Mouse (Mus musculus): Measurements from ENCODE around the gene Sdhaf3. TPM values are rescaled to one million over a fixed set of nuclear protein-coding genes. Genes with fewer than 3 reads are reported as not detected.
"Not testable (repeated sequence)": the region's sequence is repeated elsewhere in the genome, so short reads cannot be mapped to it uniquely, and the experiment has no call there.

Sdhaf3 gene
- polyA plus RNA-seq, 1 experiment: not detected

GRCm38 (mm10) chr6:6940845-6941244, 15.0 kb upstream of the Sdhaf3 start:
- TF ChIP-seq CTCF (IDR thresholded peaks at IDR 0.05; ENCODE audit: insufficient read depth, low read depth, low read length) (no peak), POLR2A (IDR thresholded peaks at IDR 0.05; ENCODE audit: insufficient read depth, low read depth, low read length) (no peak)
- 59% methylated on average over 2 of the region's 2 CpGs for WGBS
- Histone ChIP-seq H3K27ac (ENCODE audit: insufficient read depth, low read depth, low read length) (no peak overlapping the region), H3K4me1 (ENCODE audit: control insufficient read depth, insufficient read depth, low read length) (no peaks in the 10 kb centered on the region), H3K4me3 (ENCODE audit: insufficient read depth, low read depth, low read length) (no peak overlapping the region)

DNA sequence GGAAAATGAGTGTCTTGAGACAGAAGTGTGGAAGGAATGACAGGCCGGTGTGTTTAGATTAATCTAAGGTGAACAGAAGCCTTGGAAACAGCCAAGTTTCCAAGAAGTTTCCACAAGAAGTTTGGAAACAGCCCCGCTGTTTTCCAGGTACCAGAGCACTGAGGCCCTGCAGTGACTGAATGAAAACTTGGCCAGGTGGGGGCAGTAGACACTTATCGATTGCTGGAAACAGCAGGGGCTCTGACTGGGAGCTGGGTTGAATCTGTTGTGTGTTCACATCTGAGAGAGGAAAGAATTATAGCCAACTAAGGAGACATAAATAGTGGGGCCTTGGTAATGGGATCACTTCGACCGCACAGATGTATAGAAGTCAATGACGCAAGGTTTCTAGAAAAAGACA, 13.0 kb upstream of the Sdhaf3 start:
- Histone ChIP-seq H3K27ac (ENCODE audit: insufficient read depth, low read depth, low read length) (no peak overlapping the region), H3K4me1 (ENCODE audit: control insufficient read depth, insufficient read depth, low read length) (no peaks in the 10 kb centered on the region), H3K4me3 (ENCODE audit: insufficient read depth, low read depth, low read length) (no peak overlapping the region)
- no peak for TF ChIP-seq CTCF (IDR thresholded peaks at IDR 0.05; ENCODE audit: insufficient read depth, low read depth, low read length)
- no peak for TF ChIP-seq POLR2A (IDR thresholded peaks at IDR 0.05; ENCODE audit: insufficient read depth, low read depth, low read length)
- 64% methylated on average over 6 of the region's 6 CpGs for WGBS

DNA sequence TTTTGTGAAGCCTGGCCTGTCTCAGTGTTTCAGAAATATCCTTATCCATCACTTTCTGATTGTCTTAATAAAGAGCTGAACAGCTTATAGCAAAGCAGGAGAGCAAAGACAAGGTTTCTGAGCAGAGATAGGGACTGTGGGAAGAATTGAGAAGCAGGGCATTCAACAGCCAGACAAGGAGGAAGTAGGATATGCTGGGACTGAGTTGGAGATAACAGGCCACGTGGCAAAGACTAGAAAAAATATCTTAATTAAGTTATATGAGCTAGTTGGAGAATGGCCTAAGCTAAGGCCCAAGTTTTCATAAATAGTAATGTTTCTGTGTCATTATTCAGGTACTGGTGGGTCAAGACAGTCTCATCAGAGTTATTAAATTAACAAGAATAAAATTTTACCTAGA, 8.2 kb upstream of the Sdhaf3 start:
- no peak overlapping the region for H3K4me3 ChIP-seq (ENCODE audit: insufficient read depth, low read depth, low read length)
- 40% methylated on average over 1 of the region's 1 CpGs for WGBS
- H3K27ac ChIP-seq (ENCODE audit: insufficient read depth, low read depth, low read length): no peak overlapping the region
- H3K4me1 ChIP-seq (ENCODE audit: control insufficient read depth, insufficient read depth, low read length): no peaks in the 10 kb centered on the region
- TF ChIP-seq CTCF (IDR thresholded peaks at IDR 0.05; ENCODE audit: insufficient read depth, low read depth, low read length) (no peak), POLR2A (IDR thresholded peaks at IDR 0.05; ENCODE audit: insufficient read depth, low read depth, low read length) (no peak)

GRCm38 (mm10) chr6:6955395-6955763, 425 bp upstream of the Sdhaf3 start:
- Histone ChIP-seq H3K4me3 (ENCODE audit: insufficient read depth, low read depth, low read length) (peak overlapping the region; percentile 39), H3K4me1 (ENCODE audit: control insufficient read depth, insufficient read depth, low read length) (peaks cover 2% of the 10 kb centered on the region; the same call in 1 of the 2 replicates), H3K27ac (ENCODE audit: insufficient read depth, low read depth, low read length) (no peak overlapping the region)
- 24% methylated on average over 6 of the region's 6 CpGs for WGBS
- TF ChIP-seq CTCF (IDR thresholded peaks at IDR 0.05; ENCODE audit: insufficient read depth, low read depth, low read length) (no peak), POLR2A (IDR thresholded peaks at IDR 0.05; ENCODE audit: insufficient read depth, low read depth, low read length) (no peak)

- H3K4me3 ChIP-seq (ENCODE audit: insufficient read depth, low read depth, low read length); H3K4me1 ChIP-seq (ENCODE audit: control insufficient read depth, insufficient read depth, low read length); H3K27ac ChIP-seq (ENCODE audit: insufficient read depth, low read depth, low read length): not testable (repeated sequence)
- 91% methylated on average over 2 of the region's 4 CpGs for WGBS
These were observed 3.4 kb downstream of the Sdhaf3 start for GRCm38 (mm10) chr6:6959234-6959633.

- no peak overlapping the region for H3K27ac ChIP-seq (ENCODE audit: insufficient read depth, low read depth, low read length)
- H3K4me1 ChIP-seq (ENCODE audit: control insufficient read depth, insufficient read depth, low read length): no peaks in the 10 kb centered on the region
- no peak overlapping the region for H3K4me3 ChIP-seq (ENCODE audit: insufficient read depth, low read depth, low read length)
- no peak for TF ChIP-seq CTCF (IDR thresholded peaks at IDR 0.05; ENCODE audit: insufficient read depth, low read depth, low read length)
- no peak for TF ChIP-seq POLR2A (IDR thresholded peaks at IDR 0.05; ENCODE audit: insufficient read depth, low read depth, low read length)
- WGBS: 74% methylated on average over 4 of the region's 4 CpGs
These were observed 41.6 kb downstream of the Sdhaf3 start for GRCm38 (mm10) chr6:6997226-6997946.

GRCm38 (mm10) chr6:6997956-6998355, 42.2 kb downstream of the Sdhaf3 start:
- no peak for TF ChIP-seq CTCF (IDR thresholded peaks at IDR 0.05; ENCODE audit: insufficient read depth, low read depth, low read length)
- TF ChIP-seq POLR2A (IDR thresholded peaks at IDR 0.05; ENCODE audit: insufficient read depth, low read depth, low read length): no peak
- H3K4me3 ChIP-seq (ENCODE audit: insufficient read depth, low read depth, low read length): no peak overlapping the region
- H3K4me1 ChIP-seq (ENCODE audit: control insufficient read depth, insufficient read depth, low read length): no peaks in the 10 kb centered on the region
- WGBS: 95% methylated on average over 1 of the region's 1 CpGs
- H3K27ac ChIP-seq (ENCODE audit: insufficient read depth, low read depth, low read length): no peak overlapping the region

- TF ChIP-seq POLR2A (IDR thresholded peaks at IDR 0.05; ENCODE audit: insufficient read depth, low read depth, low read length) (no peak), CTCF (IDR thresholded peaks at IDR 0.05; ENCODE audit: insufficient read depth, low read depth, low read length) (no peak)
- WGBS: 95% methylated on average over 3 of the region's 3 CpGs
- Histone ChIP-seq H3K4me1 (ENCODE audit: control insufficient read depth, insufficient read depth, low read length) (no peaks in the 10 kb centered on the region), H3K27ac (ENCODE audit: insufficient read depth, low read depth, low read length) (no peak overlapping the region), H3K4me3 (ENCODE audit: insufficient read depth, low read depth, low read length) (no peak overlapping the region)
These were observed 43.2 kb downstream of the Sdhaf3 start for GRCm38 (mm10) chr6:6999015-6999414.

GRCm38 (mm10) chr6:7003085-7003484, 47.3 kb downstream of the Sdhaf3 start:
- Histone ChIP-seq H3K4me1 (ENCODE audit: control insufficient read depth, insufficient read depth, low read length) (no peaks in the 10 kb centered on the region), H3K27ac (ENCODE audit: insufficient read depth, low read depth, low read length) (no peak overlapping the region), H3K4me3 (ENCODE audit: insufficient read depth, low read depth, low read length) (no peak overlapping the region)
- 53% methylated on average over 3 of the region's 4 CpGs for WGBS
- TF ChIP-seq CTCF (IDR thresholded peaks at IDR 0.05; ENCODE audit: insufficient read depth, low read depth, low read length) (no peak), POLR2A (IDR thresholded peaks at IDR 0.05; ENCODE audit: insufficient read depth, low read depth, low read length) (no peak)

- 60% methylated on average over 2 of the region's 2 CpGs for WGBS
- H3K4me3 ChIP-seq (ENCODE audit: insufficient read depth, low read depth, low read length): no peak overlapping the region
- no peak overlapping the region for H3K27ac ChIP-seq (ENCODE audit: insufficient read depth, low read depth, low read length)
- H3K4me1 ChIP-seq (ENCODE audit: control insufficient read depth, insufficient read depth, low read length): no peaks in the 10 kb centered on the region
- TF ChIP-seq POLR2A (IDR thresholded peaks at IDR 0.05; ENCODE audit: insufficient read depth, low read depth, low read length): no peak
- TF ChIP-seq CTCF (IDR thresholded peaks at IDR 0.05; ENCODE audit: insufficient read depth, low read depth, low read length): no peak
These were observed 48.2 kb downstream of the Sdhaf3 start for GRCm38 (mm10) chr6:7004005-7004404.

All from olfactory bulb, adult 2 months (tissue).